Mouse (Mus musculus): ENCODE results near the gene Scaf1. TPM values are rescaled to one million over a fixed set of nuclear protein-coding genes. Genes with fewer than 3 reads are reported as not detected.

Scaf1 gene
- polyA plus RNA-seq, 1 experiment: 73.0 TPM

DNA sequence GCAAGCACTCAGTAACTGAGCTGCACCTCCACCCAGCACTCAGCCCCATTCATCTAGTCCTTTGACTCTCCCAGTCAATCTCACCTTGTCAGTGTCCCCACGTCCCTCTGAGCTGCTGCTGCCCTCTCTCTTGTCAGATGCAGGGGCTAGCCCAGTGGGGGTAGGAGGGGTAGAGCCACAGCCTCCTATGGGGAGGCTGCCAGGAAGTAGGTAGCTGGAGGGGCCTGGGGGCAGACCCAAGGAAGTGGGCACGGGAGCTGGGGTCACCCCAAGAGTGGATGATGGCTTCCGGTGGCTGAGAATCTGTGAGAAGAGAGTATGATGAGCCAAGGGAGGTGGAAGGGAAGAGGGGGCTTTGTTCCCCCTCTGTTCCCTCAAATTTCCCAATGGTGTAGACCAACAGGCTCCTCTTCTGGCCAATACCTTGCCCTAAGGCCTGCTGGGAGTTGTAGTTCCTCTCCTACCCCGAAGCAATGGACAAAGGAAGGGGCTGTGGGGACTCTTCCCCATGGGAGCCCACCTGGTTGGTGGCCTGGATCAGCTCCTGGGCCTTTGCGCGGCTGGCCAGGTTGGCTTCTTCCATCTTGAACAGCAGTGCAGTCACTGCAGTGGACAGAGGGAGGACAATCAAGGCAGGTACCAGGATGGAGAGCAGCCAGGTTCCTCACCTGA is 10.7 kb downstream of the Scaf1 start:
- TF ChIP-seq POLR2A (IDR thresholded peaks at IDR 0.05; ENCODE audit: low read depth, low read length) (no peak), CTCF (IDR thresholded peaks at IDR 0.05; ENCODE audit: extremely low read depth, insufficient read length, insufficient replicate concordance, low read depth, low read length) (no peak)
- Histone ChIP-seq H3K4me1 (ENCODE audit: control insufficient read depth, insufficient read depth, insufficient read length, low read length) (peaks cover under 1% of the 10 kb centered on the region; the same call in 1 of the 2 replicates), H3K4me3 (ENCODE audit: low read depth, low read length) (no peak overlapping the region), H3K27me3 (ENCODE audit: control insufficient read depth, insufficient read depth, low read length) (no peaks in the 10 kb centered on the region), H3K27ac (ENCODE audit: insufficient read depth, low read depth, low read length) (no peak overlapping the region), H3K36me3 (ENCODE audit: control insufficient read depth, insufficient read depth, low read length) (peaks cover 91% of the 10 kb centered on the region)
- WGBS: 90% methylated on average over 6 of the region's 6 CpGs

DNA sequence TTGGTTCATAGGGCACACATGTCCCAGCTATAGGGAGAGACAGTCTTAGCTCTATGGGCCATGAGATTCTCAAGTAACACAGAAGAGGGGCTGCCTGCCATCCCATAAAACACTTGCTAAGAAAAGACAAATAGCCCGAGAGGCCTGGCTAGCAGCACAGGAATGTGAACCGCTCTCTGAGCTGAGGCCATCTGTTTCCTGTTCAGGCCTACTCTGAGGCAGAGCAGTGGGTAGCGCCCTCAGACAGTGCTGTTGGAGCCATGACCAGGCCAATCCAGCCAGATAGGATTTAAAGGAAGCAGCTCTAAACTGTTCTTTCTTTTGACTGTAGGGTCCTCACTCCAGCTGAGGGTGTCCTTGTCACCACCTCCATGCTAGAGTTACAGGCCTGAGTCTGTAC is 11.6 kb downstream of the Scaf1 start:
- WGBS: 81% methylated on average over 3 of the region's 3 CpGs

DNA sequence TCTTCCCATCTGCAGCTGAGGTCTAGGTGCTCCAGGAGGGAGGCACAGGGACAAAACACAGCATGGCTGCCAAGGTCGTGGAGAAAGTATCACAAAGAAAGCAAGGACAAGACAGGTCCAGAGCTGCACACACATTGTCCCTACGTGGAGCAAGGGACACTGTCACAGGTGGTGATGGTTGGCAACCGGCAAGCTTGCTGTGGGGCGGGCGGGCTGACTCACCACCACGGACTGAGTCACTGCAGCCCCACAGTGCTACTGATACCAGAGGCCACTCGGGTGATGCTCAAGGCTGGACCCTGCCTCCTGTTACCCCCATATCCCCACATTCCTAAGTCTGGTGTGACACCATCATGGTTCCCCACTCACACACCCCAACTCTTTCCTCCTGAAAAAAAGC is 13.7 kb downstream of the Scaf1 start:
- peaks cover 70% of the 10 kb centered on the region for H3K36me3 ChIP-seq (ENCODE audit: control insufficient read depth, insufficient read depth, low read length)
- WGBS: 67% methylated on average over 7 of the region's 7 CpGs

More for the DNA sequence above, 11.6 kb downstream of the Scaf1 start:
- H3K4me1 ChIP-seq (ENCODE audit: control insufficient read depth, insufficient read depth, insufficient read length, low read length): peaks cover 2% of the 10 kb centered on the region; the same call in 1 of the 2 replicates
- H3K36me3 ChIP-seq (ENCODE audit: control insufficient read depth, insufficient read depth, low read length): peaks cover 91% of the 10 kb centered on the region
- H3K4me3 ChIP-seq (ENCODE audit: low read depth, low read length): no peak overlapping the region
- no peak overlapping the region for H3K27ac ChIP-seq (ENCODE audit: insufficient read depth, low read depth, low read length)
- TF ChIP-seq POLR2A (IDR thresholded peaks at IDR 0.05; ENCODE audit: low read depth, low read length) (no peak), CTCF (IDR thresholded peaks at IDR 0.05; ENCODE audit: extremely low read depth, insufficient read length, insufficient replicate concordance, low read depth, low read length) (no peak)
- no peaks in the 10 kb centered on the region for H3K27me3 ChIP-seq (ENCODE audit: control insufficient read depth, insufficient read depth, low read length)

DNA sequence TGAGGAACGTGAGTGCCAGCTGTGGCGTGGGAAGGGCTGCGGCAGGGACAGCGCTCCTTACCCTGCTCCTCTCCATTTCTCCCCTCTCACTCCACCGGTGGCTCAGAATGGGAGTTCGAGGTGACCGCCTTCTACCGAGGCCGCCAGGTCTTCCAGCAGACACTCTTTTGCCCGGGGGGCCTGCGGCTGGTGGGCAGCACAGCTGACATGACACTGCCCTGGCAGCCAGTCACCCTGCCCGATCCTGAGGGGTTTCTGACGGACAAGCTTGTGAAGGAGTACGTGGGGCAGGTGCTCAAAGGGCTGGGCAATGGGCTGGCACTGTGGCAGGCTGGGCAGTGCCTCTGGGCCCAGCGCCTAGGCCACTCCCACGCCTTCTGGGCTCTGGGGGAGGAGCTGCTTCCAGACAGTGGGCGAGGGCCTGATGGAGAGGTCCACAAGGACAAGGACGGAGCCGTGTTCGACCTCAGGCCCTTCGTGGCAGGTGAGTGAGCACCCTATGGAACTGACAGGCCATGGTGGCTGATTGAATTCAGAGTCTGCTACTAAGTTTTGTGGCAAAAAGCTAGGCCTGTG is 15.5 kb downstream of the Scaf1 start:
- H3K36me3 ChIP-seq (ENCODE audit: control insufficient read depth, insufficient read depth, low read length): peaks cover 52% of the 10 kb centered on the region
- no peaks in the 10 kb centered on the region for H3K27me3 ChIP-seq (ENCODE audit: control insufficient read depth, insufficient read depth, low read length)
- no peak overlapping the region for H3K27ac ChIP-seq (ENCODE audit: insufficient read depth, low read depth, low read length)

More for the DNA sequence above, 13.7 kb downstream of the Scaf1 start:
- Histone ChIP-seq H3K27me3 (ENCODE audit: control insufficient read depth, insufficient read depth, low read length) (no peaks in the 10 kb centered on the region), H3K4me1 (ENCODE audit: control insufficient read depth, insufficient read depth, insufficient read length, low read length) (peaks cover 5% of the 10 kb centered on the region), H3K27ac (ENCODE audit: insufficient read depth, low read depth, low read length) (no peak overlapping the region), H3K4me3 (ENCODE audit: low read depth, low read length) (no peak overlapping the region)
- TF ChIP-seq POLR2A (IDR thresholded peaks at IDR 0.05; ENCODE audit: low read depth, low read length) (no peak), CTCF (IDR thresholded peaks at IDR 0.05; ENCODE audit: extremely low read depth, insufficient read length, insufficient replicate concordance, low read depth, low read length) (no peak)

DNA sequence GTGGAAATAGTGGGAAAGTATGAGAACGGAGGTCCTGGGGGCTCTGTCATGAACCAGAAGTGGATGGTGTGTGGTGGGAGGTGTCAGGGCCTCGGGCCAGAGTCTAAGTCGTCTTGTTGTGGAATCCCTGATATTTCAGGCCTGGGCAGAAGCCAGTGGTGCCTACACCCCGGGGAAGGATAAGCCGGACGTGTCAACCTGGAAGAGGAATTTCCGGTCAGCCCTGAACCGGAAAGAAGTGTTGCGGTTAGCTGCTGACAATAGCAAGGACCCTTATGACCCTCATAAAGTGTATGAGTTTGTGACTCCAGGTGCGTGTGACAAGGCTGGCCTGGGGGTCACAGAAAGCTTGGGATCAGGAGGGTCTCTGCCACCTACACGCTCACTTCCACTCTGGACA is 16.4 kb downstream of the Scaf1 start:
- TF ChIP-seq POLR2A (IDR thresholded peaks at IDR 0.05; ENCODE audit: low read depth, low read length) (no peak), CTCF (IDR thresholded peaks at IDR 0.05; ENCODE audit: extremely low read depth, insufficient read length, insufficient replicate concordance, low read depth, low read length) (no peak)
- H3K27ac ChIP-seq (ENCODE audit: insufficient read depth, low read depth, low read length): no peak overlapping the region
- no peaks in the 10 kb centered on the region for H3K27me3 ChIP-seq (ENCODE audit: control insufficient read depth, insufficient read depth, low read length)
- no peak overlapping the region for H3K4me3 ChIP-seq (ENCODE audit: low read depth, low read length)
- peaks cover 10% of the 10 kb centered on the region for H3K4me1 ChIP-seq (ENCODE audit: control insufficient read depth, insufficient read depth, insufficient read length, low read length)
- WGBS: 69% methylated on average over 11 of the region's 11 CpGs
- H3K36me3 ChIP-seq (ENCODE audit: control insufficient read depth, insufficient read depth, low read length): peaks cover 46% of the 10 kb centered on the region

More for the DNA sequence above, 15.5 kb downstream of the Scaf1 start:
- TF ChIP-seq POLR2A (IDR thresholded peaks at IDR 0.05; ENCODE audit: low read depth, low read length) (no peak), CTCF (IDR thresholded peaks at IDR 0.05; ENCODE audit: extremely low read depth, insufficient read length, insufficient replicate concordance, low read depth, low read length) (no peak)
- H3K4me3 ChIP-seq (ENCODE audit: low read depth, low read length): no peak overlapping the region
- WGBS: 70% methylated on average over 21 of the region's 21 CpGs
- H3K4me1 ChIP-seq (ENCODE audit: control insufficient read depth, insufficient read depth, insufficient read length, low read length): peaks cover 10% of the 10 kb centered on the region

DNA sequence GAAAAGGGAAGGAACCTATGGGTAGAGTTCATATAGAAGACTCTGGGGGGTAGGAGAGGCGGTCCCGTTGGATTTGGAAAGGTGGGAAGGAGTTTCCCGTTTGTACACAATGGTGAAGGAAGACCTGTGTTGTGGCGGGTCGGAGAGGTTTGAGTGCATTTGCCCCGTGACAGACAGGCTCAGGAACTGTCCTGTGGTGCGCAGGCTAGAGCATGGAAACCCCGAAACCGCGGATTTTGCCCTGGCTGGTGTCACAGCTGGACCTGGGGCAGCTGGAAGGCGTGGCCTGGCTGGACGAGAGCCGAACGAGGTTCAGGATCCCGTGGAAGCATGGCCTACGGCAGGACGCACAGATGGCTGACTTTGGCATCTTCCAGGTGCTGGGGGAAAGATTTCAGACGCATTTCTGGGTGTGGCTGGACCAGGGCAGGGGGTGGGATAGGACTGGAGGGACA is 17.6 kb downstream of the Scaf1 start, which contains the start of gene Bcl2l12:
TSS of gene Bcl2l12 (minus strand) at position 212 of the 455 bp plus-strand sequence.
- Histone ChIP-seq H3K36me3 (ENCODE audit: control insufficient read depth, insufficient read depth, low read length) (peaks cover 41% of the 10 kb centered on the region), H3K4me1 (ENCODE audit: control insufficient read depth, insufficient read depth, insufficient read length, low read length) (peaks cover 10% of the 10 kb centered on the region), H3K4me3 (ENCODE audit: low read depth, low read length) (peak within 1 kb of the TSS; percentile 75), H3K27ac (ENCODE audit: insufficient read depth, low read depth, low read length) (peak within 1 kb of the TSS; percentile 70), H3K27me3 (ENCODE audit: control insufficient read depth, insufficient read depth, low read length) (no peaks in the 10 kb centered on the region)
- TF ChIP-seq POLR2A (IDR thresholded peaks at IDR 0.05; ENCODE audit: low read depth, low read length): no peak
- TF ChIP-seq CTCF (IDR thresholded peaks at IDR 0.05; ENCODE audit: extremely low read depth, insufficient read length, insufficient replicate concordance, low read depth, low read length): no peak
- under 1% methylated on average over 18 of the region's 18 CpGs for WGBS

DNA sequence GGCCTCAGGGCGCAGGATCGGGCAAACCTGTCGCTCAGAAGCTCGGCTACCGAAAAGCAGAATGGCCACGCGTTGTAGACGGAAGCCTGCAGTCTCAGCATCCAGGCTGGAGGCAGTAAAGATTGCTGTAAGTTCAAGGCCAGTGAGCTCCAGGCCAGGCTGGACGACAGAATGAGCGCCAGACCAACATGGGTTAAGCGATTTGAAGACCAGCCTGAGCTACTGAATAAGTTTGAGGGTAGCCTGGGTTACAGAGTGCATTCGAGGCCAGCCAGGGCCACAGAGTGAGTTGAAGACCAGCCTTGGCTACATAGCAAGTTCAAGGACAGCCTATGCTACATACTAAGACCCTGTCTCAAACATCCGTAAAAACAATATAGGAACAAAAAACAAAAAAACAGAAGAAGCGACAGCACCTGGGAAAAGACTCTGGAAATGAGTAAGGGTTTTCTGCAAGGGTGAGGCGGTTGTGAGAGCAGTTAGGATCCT is 18.2 kb downstream of the Scaf1 start:
- Histone ChIP-seq H3K27me3 (ENCODE audit: control insufficient read depth, insufficient read depth, low read length) (no peaks in the 10 kb centered on the region), H3K4me1 (ENCODE audit: control insufficient read depth, insufficient read depth, insufficient read length, low read length) (peaks cover 10% of the 10 kb centered on the region), H3K36me3 (ENCODE audit: control insufficient read depth, insufficient read depth, low read length) (peaks cover 36% of the 10 kb centered on the region), H3K4me3 (ENCODE audit: low read depth, low read length) (peak overlapping the region; percentile 75), H3K27ac (ENCODE audit: insufficient read depth, low read depth, low read length) (peak overlapping the region; percentile 70)
- TF ChIP-seq CTCF (IDR thresholded peaks at IDR 0.05; ENCODE audit: extremely low read depth, insufficient read length, insufficient replicate concordance, low read depth, low read length): no peak
- TF ChIP-seq POLR2A (IDR thresholded peaks at IDR 0.05; ENCODE audit: low read depth, low read length): no peak
- WGBS: 1% methylated on average over 15 of the region's 15 CpGs
